Mouse (Mus musculus): Measurements from ENCODE around the gene Nap1l1.
A peak's percentile ranks its signal among the peaks of the same experiment; 100 is the strongest.
"Not testable (repeated sequence)": the region's sequence is repeated elsewhere in the genome, so short reads cannot be mapped to it uniquely, and the experiment has no call there.

The Nap1l1 gene

DNA sequence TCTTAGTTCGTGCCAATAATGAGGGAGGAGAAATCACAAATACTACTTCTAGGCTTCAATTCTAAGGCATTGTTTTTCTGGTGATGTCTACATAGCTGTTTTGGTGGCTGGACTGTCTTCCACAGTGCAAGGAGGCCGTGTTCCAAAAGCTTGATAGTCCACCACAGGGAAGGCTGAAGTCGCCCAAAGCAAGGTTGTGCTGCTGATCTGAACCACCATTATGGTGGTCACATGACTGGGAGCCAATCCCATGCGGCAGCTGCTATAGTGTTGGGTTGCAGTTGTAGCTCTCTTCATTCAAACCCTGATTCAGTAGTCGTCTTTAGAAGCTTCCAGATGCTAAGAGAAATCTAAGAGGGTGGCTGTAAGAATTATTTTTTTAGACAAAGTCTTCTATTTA is 6.6 kb downstream of the Nap1l1 start:
- DNase-seq (ENCODE audit: low spot score), result no peak

DNA sequence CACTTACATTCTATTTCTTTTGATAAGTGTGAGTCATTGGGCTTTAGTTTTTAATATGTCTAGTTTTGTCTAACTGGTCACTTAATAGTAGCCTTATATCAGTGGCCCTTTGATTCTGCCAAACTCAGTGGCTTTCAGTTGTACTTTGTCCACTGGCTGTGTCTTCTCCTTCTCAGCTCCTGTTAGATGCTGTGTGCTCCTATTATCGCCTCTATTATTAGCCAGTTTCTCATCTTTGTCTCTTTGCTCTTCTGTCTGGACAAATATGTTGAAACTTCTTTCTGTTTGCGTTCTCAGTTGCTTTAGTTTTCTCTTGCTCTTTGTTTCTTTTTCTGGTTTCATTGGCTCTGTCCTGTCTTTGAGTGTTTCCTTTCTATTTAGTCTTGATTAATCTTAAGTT is 9.6 kb downstream of the Nap1l1 start:
- no peak for DNase-seq (ENCODE audit: low spot score)

DNA sequence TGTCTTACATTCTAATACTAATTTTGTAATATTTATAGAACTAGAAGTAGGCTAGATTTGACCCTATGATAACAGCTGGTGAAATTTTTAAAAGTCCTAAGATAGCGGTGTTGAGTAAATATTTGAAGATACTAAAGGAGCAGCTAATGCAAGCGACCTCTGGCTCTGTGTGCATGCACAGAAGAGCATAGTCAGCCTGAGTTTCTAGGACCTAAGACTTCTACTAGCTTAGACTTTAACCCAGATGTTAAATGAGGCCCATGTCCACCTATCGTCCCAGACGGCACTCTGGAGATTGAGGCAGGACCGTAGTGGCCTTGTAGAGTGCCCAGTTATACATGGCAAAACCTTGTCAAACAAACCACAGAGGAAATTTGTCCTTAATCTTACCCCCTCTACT is 11.1 kb downstream of the Nap1l1 start:
- DNase-seq (ENCODE audit: low spot score), result no peak

- no peak for DNase-seq (ENCODE audit: low spot score)
Observed at GRCm38 (mm10) chr10:111488793-111489192, 15.8 kb downstream of the Nap1l1 start.

DNA sequence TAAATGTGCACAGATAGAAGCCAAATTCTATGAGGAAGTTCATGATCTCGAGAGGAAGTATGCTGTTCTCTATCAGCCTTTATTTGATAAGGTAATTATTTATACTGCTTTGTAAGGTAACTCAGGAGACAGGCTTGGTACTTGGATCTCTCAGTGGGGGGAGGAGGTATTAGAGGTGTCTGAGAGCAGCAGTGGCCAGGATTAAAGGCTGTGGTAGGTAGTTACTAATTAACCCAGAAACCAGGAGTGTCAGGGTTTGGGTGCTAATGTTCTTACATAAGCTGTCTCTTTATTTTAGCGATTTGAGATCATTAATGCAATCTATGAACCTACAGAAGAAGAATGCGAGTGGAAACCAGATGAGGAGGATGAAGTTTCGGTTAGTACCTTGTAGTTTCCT is 17.1 kb downstream of the Nap1l1 start:
- not testable (repeated sequence) for DNase-seq (ENCODE audit: low spot score)

DNA sequence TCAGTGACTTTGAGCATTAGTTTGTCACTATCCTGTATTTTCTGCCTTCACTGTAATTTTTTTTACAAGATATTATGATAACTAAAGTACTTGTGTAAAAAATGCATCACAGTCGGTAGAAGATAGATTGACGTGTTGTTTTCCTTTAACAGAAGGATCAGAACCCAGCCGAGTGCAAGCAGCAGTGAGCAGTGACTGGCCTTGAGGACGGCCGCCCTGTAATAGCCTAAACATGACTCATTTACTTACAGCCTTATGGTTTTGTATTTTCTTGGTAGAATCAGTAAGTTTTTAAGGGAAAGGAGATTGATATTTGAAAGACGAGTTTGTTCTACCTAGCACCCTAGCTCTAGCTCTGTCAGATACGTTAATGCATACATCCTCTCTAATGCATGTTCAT is 22.9 kb downstream of the Nap1l1 start:
- DNase-seq (ENCODE audit: low spot score), result no peak

DNA sequence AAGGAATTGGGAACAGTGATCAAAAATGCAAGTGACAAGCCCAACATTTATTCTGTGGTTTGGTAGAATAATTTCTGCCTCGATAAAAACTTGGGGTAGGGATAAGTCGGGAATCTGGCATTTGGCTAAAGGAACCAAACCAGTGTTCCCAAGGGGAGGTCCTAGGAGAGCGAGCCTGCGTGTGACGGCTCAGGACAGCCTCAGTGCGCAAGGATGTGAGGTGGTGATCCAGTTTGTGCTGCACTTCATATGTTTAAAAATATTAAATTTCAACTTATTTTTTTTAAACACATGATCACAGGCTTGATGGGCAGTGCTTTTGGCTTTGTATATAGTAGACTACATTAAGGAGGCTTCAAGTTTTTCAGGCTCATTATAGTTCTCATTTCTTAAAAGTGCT is 26.9 kb downstream of the Nap1l1 start:
- DNase-seq (ENCODE audit: low spot score), result no peak

GRCm38 (mm10) chr10:111503071-111503470 is 30.0 kb downstream of the Nap1l1 start:
- peak; percentile 86 for DNase-seq (ENCODE audit: low spot score)

- no peak for DNase-seq (ENCODE audit: low spot score)
Observed at GRCm38 (mm10) chr10:111503716-111504115, 30.7 kb downstream of the Nap1l1 start.

GRCm38 (mm10) chr10:111504606-111505005 is 31.6 kb downstream of the Nap1l1 start:
- DNase-seq (ENCODE audit: low spot score), result no peak

- DNase-seq (ENCODE audit: low spot score), result peak; percentile 40
Observed at GRCm38 (mm10) chr10:111505406-111505805, 32.4 kb downstream of the Nap1l1 start.

GRCm38 (mm10) chr10:111506101-111506925 is 33.3 kb downstream of the Nap1l1 start, which contains the start of gene Phlda1:
Gene Phlda1, plus strand, starts transcription at chr10:111506286.
- DNase-seq (ENCODE audit: low spot score), result peak; percentile 92

GRCm38 (mm10) chr10:111506926-111507459 is 34.0 kb downstream of the Nap1l1 start:
- no peak for DNase-seq (ENCODE audit: low spot score)

DNA sequence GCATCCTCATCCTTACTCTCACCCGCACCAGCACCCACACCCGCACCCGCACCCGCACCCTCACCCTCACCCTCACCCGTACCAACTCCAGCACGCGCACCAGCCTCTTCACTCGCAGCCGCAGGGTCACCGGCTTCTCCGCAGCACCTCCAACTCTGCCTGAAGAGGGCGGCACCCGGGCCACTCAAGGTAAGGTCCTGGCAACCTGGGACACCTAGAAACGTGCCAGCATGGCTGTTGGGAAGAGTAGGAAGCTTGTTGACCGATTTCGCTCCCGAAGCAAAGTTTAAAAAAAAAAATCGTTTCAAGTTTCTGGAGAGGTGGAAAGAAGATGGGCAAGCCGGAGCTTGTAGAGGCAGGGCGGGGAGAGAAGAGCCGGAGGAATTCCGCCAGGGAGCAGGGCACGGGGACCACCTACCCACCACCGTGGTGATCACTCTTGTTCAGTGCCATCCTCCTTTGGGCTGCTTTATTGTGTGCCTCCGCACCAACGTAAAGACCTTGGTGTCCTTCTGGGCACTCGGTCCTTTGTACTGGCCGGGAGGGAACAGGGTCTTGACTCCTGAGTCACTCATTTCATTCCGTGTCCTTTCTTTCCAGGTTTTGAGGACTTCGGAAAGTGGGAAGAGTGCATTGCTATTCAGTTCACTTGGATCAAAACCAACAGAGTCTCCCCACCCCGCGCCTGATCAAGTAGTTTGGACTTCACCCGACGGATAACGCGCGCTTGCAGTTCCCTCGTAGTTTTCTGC is 34.6 kb downstream of the Nap1l1 start:
- peak; percentile 73 for DNase-seq (ENCODE audit: low spot score)

GRCm38 (mm10) chr10:111508324-111509080 is 35.5 kb downstream of the Nap1l1 start:
- DNase-seq (ENCODE audit: low spot score), result no peak

DNA sequence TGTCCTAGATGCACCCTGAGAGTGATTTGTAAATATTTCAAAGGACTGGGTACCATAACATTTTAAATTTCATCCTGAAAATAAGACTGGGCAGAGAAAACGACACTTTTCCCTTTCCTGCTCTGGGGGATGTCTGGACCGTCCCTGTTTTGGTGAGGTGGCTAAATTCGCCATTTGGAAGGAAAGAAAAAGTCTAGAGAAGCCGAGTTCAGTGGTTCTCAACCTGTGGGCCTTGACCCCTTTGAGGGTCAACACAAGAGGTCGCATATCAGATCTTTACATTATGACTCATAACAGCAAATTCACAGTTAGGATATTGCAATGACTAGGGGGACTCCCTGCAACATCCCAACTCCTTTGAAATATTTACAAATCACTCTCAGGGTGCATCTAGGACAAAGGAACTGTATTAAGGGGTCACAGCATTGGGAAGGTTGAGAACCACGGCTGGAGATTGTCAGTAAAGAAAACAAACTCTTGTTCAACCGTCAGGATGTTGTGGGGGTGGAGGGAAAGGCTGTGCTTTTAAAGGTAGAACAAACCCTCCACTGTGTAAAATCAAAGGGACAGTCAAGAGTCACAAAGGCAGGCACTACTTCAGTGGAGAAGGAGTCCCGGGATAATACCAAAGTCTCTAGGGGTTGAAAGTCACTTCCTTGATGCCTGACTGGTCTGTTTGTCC is 36.2 kb downstream of the Nap1l1 start:
- peak; percentile 60 for DNase-seq (ENCODE audit: low spot score)

- DNase-seq (ENCODE audit: low spot score), result no peak
Observed at GRCm38 (mm10) chr10:111509981-111510380, 37.0 kb downstream of the Nap1l1 start.

GRCm38 (mm10) chr10:111510798-111511197 is 37.8 kb downstream of the Nap1l1 start:
- no peak for DNase-seq (ENCODE audit: low spot score)

- DNase-seq (ENCODE audit: low spot score), result no peak
Observed at GRCm38 (mm10) chr10:111512036-111512568, 39.1 kb downstream of the Nap1l1 start.

- no peak for DNase-seq (ENCODE audit: low spot score)
Observed at GRCm38 (mm10) chr10:111514282-111514885, 41.4 kb downstream of the Nap1l1 start.
